Mouse (Mus musculus) spleen, postnatal 10 days (tissue): ENCODE measurements at regions not wholly inside any gene's neighbourhood (a gene's known extent, or its start where the extent isn't known, plus 50 kb on each side); places are given as distances from the start of the nearest gene placed in this dataset.
"Not testable (repeated sequence)": the region's sequence is repeated elsewhere in the genome, so short reads cannot be mapped to it uniquely, and the experiment has no call there.

Experiments
- DNase-seq, 2 experiments: peaks; one replicate each; pipeline ENCODE4 v3.0.0; 2021 to 2022; ENCODE audit warnings: low spot score in 2 of 2

DNA sequence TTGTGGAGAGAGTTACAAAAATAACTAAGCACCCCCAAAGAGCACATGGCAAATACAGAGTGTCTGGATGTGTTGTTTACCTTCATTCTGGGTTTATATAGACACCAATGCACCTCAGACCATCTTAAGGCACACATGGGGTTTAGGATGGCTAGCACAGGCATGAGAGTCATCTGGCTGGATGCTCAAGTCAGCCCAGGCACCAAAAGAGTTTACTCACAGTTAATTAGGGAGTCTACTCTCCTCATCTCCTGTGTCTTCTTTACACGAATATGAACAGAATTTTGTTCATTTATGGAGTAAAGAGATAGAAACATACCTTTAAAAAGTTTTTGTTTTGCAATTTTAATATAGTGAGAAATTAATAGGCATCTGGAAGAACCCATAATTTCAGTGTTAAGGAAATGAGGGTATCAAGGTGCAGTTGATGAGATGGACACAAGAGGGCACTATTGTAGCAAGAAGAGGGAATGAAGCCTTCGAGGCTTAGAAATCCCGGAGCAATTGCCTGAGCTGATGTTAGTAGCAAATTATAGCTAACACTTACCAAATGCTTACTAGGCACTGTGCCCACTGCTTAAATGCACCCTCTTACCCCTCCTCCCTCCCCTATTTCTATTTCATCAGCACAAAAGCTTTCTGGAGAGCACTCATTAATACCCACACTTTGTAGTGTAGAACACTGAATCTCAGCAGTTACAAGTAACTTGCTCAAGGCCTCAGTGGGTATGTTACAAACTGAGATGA, 174.6 kb downstream of the Eepd1 start:
- DNase-seq = peak in 1 of 2 experiments; percentile 31

DNA sequence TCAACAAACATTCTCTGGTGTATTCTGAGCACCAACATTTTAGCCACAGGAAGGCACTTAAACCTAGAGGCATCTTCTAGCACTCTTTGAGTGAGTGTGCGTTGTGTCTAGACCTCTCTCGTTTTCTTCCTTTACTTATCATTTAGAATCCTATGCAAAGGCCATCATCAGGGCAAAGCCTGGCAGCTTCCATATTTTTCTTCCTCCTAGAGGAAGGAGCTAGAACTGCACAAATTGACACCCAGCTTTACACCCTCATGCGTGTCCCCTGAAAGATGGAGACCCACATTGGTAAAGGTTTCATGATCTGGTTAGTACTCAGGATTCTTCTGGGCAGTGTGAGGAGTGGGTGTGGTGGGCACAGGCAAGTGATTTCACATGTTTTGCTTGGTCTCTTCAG, 175.2 kb downstream of the Eepd1 start:
- no peak for DNase-seq

DNA sequence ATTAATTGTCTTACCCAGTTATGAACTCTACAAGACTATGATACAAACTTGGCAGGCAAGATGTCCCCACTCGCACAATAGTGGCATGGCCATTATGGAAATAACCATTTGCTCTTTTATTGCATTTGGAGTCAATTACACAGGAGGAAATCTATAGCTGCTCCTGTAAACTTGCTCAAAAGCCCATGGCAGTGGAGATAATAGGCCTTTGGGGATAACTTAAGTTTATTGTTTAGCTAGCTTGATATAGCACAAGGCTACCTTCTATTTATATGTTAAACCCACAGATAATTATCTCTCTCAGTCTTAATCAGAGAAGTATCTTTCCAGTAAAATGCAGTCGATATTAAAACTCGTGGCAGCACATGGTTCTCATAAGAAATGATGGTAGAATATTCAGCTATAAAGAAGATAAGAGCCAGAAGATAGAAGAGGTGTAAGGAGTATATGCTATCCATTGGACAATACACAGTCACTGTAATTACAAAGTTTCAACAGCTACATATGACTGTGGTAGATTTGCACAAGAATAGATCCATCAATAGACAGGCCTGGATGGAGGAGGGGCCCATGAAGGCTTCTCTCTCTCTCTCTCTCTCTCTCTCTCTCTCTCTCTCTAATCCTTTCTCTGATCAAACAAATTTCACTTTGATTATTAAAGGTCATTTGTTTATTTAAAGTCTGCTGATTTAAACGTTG, 202.4 kb downstream of the Eepd1 start:
- no peak for DNase-seq

DNA sequence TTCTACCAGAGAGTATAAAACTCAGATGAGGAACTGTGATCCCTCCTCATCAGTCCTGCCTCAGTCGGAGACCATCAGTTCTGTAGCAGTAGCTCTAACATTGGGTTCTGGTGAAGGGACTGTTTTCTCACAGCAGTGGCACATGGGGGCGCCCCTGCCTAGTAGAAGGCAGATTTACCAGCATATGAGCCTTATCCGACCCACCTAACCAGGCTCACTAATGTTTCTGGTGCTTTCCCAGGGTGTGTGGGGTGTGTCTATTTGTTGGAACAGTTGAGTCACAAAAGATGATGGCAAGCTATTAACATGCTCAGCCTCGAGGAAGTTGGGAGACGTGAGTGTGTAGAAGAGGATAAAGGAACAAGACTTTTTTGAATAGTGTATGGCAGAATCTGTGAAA, 212.3 kb downstream of the Eepd1 start:
- no peak for DNase-seq

DNA sequence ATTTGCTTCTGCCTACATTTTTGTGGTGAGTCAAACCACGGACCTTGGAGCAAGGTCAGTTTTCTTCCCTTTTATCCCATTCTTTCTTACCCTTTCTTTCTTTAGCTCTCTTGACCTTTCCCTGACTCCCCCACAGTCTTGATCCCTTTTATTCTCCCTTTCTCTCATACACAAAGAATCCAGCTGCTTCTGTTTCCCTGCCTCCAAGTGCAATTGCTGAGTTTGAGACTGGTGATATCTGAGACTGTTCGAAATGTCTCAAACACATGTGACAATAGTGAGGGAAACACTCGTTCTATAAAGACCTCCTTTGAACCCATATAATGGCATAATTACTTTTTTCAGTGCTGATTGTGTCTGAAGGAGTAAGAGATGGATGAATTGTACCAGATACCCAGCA, 213.7 kb downstream of the Eepd1 start:
- no peak for DNase-seq

DNA sequence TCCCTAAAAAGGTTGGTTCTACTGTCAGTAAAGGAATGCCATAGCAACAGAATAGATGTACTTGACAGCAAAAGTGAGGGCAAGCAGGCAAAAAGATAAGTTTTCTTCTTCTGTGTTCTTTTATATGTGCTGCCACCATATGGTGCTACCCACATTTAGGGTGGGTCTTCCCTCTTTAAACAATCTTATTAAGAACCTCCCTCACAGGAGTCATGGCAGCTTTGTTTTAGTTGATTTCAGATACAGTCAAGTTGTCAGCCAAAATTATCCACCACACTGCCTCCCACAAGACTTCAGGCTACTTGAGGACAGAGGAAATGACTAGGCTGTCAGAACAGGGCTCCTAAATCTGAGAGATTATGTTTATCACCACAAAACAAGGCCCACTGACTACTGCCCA, 232.3 kb downstream of the Eepd1 start:
- no peak for DNase-seq

DNA sequence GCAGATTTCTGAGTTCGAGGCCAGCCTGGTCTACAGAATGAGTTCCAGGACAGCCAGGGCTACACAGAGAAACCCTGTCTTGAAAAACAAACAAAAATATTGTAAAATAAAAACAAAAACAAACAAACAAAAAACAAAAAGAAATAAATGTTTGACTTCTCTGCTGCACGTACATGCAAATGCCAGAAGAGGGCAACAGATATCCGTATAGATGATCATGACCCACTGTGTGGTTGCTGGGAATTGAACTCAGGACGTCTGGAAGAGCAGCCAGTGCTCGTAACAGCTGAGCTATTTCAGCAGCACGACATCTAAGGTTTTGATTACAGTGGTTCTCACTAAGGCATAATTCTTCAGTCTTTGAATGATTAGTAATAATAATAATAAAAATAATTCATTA, 262.8 kb downstream of the Eepd1 start:
- no peak for DNase-seq

DNA sequence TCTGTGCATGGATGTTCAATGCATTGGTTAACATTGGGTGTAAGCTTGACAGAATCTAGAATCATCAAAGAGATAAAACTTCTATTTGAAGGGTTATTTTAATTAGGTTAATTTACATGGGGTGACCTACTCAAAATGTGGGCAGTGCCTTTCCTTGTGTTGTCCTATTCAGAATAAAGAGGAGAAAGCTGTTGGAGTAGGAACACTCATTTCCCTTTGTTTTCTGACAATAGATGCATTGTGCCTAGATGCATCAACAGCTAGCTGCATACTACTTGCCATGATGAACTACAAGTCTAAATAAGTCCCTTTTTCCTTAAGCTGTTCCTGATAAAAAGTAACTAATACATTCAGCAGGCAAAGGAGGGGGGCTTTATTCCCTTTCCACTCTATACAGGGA, 269.8 kb downstream of the Eepd1 start:
- no peak for DNase-seq

DNA sequence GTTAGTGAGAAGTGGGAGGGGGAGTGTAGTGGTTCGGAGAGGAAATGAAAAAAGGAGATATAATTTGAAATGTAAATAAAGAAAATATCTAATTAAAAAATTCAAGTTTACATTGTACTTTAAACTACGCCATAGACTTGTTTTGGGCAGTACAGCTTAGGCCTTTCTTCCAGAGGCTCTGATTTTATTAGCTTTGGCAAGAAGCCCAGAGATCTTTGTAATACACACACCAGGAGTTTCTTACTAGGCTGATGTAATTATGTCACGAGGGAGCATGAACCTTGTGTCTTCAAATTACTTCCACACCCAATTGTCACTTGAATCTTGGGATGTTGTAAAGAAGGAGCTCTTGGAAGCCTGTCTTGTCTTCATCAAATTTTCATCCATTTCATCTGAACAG, 292.6 kb downstream of the Eepd1 start:
- DNase-seq = no peak

DNA sequence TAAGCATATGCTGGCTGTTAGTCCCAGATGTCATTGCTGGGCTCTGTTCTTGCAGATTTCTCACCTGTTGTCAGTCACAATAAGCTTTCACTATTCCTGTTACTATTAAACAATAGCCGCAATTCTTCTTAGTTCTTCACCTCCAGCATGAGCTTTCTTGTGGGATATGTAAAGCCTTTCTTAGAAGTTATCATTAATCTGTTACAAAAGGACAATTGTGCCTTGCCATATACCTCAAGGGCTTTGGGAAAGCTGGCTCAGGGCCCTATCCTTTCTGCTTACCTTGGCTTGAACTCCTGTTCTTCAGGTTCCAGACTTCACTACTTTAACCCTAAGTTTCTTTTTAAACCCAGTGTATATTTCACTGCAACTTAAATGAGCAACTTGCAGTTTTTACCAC, 301.3 kb downstream of the Eepd1 start:
- no peak for DNase-seq

DNA sequence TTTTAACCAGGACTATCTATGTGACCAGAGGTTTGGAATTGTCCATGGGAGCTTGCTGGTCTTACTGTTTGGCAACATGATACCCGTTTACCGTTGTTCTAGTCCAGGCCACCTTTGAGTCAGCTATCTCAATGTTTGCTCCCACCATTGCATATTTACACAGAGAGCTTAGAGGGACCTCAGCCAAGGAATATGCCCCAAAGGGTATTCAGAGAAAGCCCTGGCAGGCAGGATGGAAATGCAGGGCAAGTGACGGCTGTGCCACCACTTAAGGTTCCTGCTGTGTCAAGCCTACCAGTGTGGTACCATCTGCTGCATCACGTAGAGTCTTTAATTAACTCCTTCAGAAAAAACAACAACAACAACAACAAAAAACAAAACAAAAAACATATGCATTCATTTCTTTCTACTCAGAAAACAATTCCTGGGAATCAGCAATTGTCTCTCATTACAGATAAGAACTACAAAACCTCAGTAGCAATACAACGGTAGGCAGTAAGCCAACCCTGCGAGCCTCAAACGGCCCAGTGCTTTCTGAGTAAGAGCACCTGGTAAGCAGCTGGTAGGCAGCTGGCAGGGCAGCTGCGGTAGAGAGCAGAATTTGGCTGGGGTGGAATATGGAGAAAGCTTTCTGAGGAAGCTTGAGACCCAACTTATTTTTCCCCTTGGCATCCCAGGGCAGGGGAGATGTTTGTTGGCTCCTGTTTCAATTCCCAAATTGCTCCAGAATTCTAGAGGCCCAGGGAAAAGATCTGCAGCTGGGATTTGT, 314.0 kb downstream of the Eepd1 start:
- DNase-seq = no peak

DNA sequence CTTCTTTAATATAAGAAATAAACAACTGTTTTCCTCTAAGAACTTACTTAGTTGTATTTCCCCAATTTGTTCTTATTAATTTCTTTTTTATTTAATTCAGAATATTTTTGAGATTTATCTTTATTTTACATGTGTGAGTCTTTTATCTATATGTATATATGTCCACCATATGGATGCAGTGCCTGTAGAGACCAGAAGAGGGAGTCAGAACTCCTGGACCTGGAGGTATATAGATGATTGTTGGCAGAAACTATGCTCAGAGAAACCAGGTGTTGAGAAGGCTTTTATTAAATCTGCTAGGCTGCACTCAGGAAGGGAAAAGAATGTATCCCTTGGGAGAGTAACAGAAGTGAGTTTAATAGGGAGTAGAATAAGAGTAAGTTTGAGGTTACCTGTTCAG, 328.2 kb downstream of the Eepd1 start:
- no peak for DNase-seq

DNA sequence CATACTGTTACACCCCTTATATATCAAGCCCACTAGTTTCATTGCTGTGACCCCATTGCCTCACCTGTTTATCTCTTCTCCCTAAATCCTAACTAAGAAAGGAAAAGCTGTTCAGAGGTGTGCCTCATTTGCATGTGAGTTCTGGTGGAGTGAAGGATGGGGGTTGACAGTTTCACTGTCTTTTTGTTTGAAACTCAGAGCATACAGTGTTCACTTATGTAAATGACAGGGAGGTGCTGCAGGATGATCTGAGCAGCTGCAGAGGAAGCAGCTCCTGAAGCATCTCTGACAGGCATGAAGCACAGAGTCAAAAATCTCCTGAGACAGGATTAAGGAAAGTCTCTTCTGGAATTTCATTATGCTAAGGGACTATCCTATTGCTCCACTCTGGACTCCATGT, 351.9 kb downstream of the Eepd1 start:
- DNase-seq = no peak

DNA sequence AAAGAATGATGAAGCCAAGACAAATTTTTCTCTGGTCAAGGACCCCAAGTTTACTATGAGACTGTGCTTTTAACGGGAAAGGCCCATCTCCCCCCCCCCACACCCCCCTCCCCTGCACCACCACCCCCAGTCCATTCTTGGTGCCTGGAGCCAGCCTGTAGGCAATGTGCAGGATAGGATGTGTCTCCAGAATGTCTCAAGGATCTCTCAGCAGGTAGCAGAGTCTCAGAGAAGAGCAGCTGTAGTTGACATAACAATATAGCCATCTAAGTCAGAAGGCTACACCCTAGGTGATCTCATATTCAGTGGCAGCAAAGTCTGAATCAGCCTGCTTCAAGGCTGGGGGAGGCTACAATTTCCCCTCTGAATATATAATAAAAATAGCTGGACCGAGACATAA, 368.6 kb downstream of the Eepd1 start:
- not testable (repeated sequence) for DNase-seq

DNA sequence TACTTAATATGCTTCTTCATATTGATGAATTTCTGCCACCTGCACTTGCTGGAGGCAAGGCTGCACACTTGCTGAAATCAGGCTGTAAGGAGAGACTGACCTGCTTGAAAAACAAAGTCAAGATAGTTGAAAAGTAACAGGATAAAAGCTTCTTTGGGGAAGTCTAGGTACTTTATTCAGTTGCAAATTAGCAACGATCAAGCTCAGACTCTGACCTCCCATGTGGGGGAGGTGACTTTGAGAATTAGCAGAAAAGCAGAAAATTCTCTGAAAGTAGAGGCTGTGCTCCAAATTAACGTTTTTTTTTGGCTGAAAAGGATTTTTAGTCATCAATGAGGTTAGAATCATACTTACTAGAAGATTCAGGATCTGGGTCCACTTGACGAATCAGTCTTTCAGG, 369.3 kb downstream of the Eepd1 start:
- not testable (repeated sequence) for DNase-seq

DNA sequence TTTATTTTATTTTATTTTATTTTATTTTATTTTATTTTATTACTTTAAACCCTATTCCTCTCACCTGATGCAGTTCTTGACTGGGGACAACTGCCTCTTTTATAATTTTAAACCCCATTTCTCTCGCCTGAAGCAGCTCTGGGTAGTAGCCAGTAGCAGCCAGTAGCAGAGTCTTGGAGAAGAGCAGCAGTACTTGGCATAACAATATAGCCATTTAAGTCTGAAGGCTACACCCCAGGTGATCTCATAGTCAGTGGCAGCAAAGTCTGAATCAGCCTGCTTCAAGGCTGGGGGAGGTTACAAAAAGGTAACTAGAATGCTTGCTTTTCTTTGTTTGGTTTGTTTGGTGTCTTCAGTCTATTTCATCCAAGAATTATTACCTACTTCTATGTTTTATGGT, 373.2 kb downstream of the Eepd1 start:
- no peak for DNase-seq

DNA sequence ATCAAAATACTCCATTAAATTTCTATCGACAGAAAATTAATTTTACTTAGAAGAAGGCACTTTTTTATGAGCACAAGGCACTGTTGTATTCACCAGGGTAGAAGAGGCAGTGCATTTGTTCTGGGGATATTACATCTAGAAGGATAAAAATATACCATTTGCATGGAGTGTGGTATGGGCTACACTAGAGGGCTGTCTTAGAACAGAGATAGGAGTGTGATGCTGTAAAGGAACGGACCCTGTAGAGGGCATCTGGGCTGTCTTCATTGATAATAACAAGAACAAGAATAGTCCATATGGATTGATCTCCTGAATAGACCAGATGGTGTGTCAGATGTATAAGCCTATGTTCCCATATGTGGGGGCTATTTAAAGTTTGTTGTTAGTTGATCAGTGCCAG, 388.9 kb downstream of the Eepd1 start:
- DNase-seq = no peak

DNA sequence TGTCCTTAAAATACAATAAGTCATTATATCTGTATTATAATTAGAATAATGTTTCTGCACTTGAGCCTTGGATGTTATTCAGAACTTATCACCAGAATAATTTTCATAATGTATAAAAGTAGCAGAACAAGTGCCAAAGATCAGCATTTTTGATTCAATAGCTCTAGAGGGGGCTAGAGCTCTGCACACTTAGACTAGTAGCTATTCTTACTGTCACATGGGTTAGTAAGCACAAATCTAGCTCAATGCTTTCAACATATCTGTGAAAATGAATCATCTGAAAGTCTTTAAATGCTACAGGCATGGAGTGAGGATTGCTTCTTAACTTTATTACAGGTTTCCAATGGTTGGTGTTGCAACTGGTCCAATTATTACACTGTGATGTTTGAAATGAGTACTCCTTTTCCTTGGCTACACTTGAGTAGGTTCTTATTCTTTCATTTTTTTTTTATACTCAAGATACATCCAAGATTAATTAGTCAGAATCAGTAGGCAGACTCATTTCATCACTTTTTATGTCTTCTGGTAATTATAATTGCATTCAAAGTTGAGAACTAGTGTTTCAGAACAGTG, 415.1 kb downstream of the Eepd1 start:
- no peak for DNase-seq
